Mouse (Mus musculus) megakaryocyte-erythroid progenitor cell, adult 5 weeks (primary cell): ENCODE measurements around the gene Jmy. TPM values are rescaled to one million over a fixed set of nuclear protein-coding genes. Genes with fewer than 3 reads are reported as not detected.

Experiments
- polyA plus RNA-seq: library from polyadenylated mRNA; stranded (reverse); fragments of >175 nt; gene quantifications from 2 replicates; pipeline ENCODE4 v1.2.3, GENCODE M21; 2012

Gene Jmy
- polyA plus RNA-seq, result 10.4 and 17.2 TPM in 2 replicates

GRCm38 (mm10) chr13:93499167-93499972 is at the start of gene Jmy:
Gene Jmy (minus strand): TSS chr13:93499808.

Other genes with a start within 250 kb of the Jmy start
- gene Homer1, start 200.2 kb downstream of the Jmy start, polyA plus RNA-seq, result 3.8 and 4.4 TPM in 2 replicates
- not detected in 2 replicates for gene Bhmt, start 138.2 kb upstream of the Jmy start, polyA plus RNA-seq
- not detected in 2 replicates for gene Bhmt2, start 174.5 kb upstream of the Jmy start, polyA plus RNA-seq
- gene Dmgdh, start 174.6 kb upstream of the Jmy start, polyA plus RNA-seq, result not detected in 2 replicates